Mouse (Mus musculus) hindbrain, embryonic 14.5 days (tissue): Measurements from ENCODE around the gene Slfn5. TPM values are rescaled to one million over a fixed set of nuclear protein-coding genes. Genes with fewer than 3 reads are reported as not detected.
A peak's percentile ranks its signal among the peaks of the same experiment; 100 is the strongest.
"Not testable (repeated sequence)": the region's sequence is repeated elsewhere in the genome, so short reads cannot be mapped to it uniquely, and the experiment has no call there.

Source experiments
- ATAC-seq: fragments of 200-750 bp; cut with Nextera tagmentation; 2 replicates; pipeline ENCODE4 v1.8.0; 2017; ENCODE audit warnings: moderate number of reproducible peaks, mild to moderate bottlenecking, moderate TSS enrichment, moderate library complexity; ENCODE audit not compliant: low FRiP score
- DNase-seq: peaks from one replicate; pipeline ENCODE4 v3.0.0-alpha.2; 2015; ENCODE audit warnings: low spot score
- H3K27ac ChIP-seq: fragments of 300-500 bp; sonication (generic); 2 replicates; pipeline ENCODE4 v1.5.1; 2014; ENCODE audit warnings: mild to moderate bottlenecking, moderate library complexity
- H3K27me3 ChIP-seq: fragments of 300-500 bp; sonication (generic); 2 replicates; pipeline ENCODE4 v1.6.1; 2014; ENCODE audit warnings: mild to moderate bottlenecking, low read length, mixed read lengths; ENCODE audit not compliant: control insufficient read depth, insufficient read depth
- H3K36me3 ChIP-seq: fragments of 300-500 bp; sonication (generic); replicated peaks from 2 replicates; pipeline ENCODE4 v1.6.1; 2014; ENCODE audit not compliant: control insufficient read depth, insufficient read depth
- H3K4me1 ChIP-seq: fragments of 300-500 bp; sonication (generic); replicated peaks from 2 replicates; pipeline ENCODE4 v1.6.1; 2014; ENCODE audit warnings: antibody characterized with exemption, low read length, mixed read lengths; ENCODE audit not compliant: control insufficient read depth, insufficient read depth
- H3K4me2 ChIP-seq: fragments of 300-500 bp; sonication (generic); replicated peaks from 2 replicates; pipeline ENCODE4 v1.6.1; 2014; ENCODE audit warnings: mild to moderate bottlenecking, moderate library complexity
- H3K4me3 ChIP-seq: fragments of 300-500 bp; sonication (generic); replicated peaks from 2 replicates; pipeline ENCODE4 v1.5.1; 2014; ENCODE audit warnings: mild to moderate bottlenecking, low read length
- H3K9ac ChIP-seq: fragments of 300-500 bp; sonication (generic); 2 replicates; pipeline ENCODE4 v1.6.1; 2014
- H3K9me3 ChIP-seq: fragments of 300-500 bp; sonication (generic); 2 replicates; pipeline ENCODE4 v1.6.1; 2016; ENCODE audit warnings: low read length; ENCODE audit not compliant: control insufficient read depth
- WGBS: fragments of 180-500 bp; shearing (Covaris S2); extraction: QIAGEN DNeasy Blood & Tissue Kit; methylation state at CpG from one replicate; pipeline ENCODE4 v1.1.7; 2014; 5-methylcytosine and 5-hydroxymethylcytosine counted together
- polyA plus RNA-seq: library from polyadenylated mRNA; unstranded; fragments of >200 nt; fragmentation: Nextera tagmentation; extraction: Ambion mirVana; gene quantifications from 2 replicates; pipeline ENCODE4 v1.2.1, GENCODE M21; 2014

The Slfn5 gene
- polyA plus RNA-seq, 1 experiment from 2014 or later, result 1.6 TPM

- H3K36me3 ChIP-seq, result no peaks in the 10 kb centered on the region
- ATAC-seq (no peak), DNase-seq (no peak)
- H3K9ac ChIP-seq, result no peak overlapping the region
- H3K4me1 ChIP-seq, result no peaks in the 10 kb centered on the region
- no peak overlapping the region for H3K4me3 ChIP-seq
- no peaks in the 10 kb centered on the region for H3K27me3 ChIP-seq
- 17% methylated on average over 4 of the region's 4 CpGs for WGBS
- H3K27ac ChIP-seq, result no peak overlapping the region
- no peaks in the 10 kb centered on the region for H3K9me3 ChIP-seq
- no peak overlapping the region for H3K4me2 ChIP-seq
Observed at GRCm38 (mm10) chr11:82959613-82960012, 8.5 kb downstream of the Slfn5 start.

- H3K36me3 ChIP-seq, result no peaks in the 10 kb centered on the region
- H3K27ac ChIP-seq, result no peak overlapping the region
- H3K4me3 ChIP-seq, result no peak overlapping the region
- ATAC-seq (no peak), DNase-seq (no peak)
- H3K27me3 ChIP-seq, result no peaks in the 10 kb centered on the region
- 82% methylated on average over 2 of the region's 2 CpGs for WGBS
- no peak overlapping the region for H3K9ac ChIP-seq
- H3K9me3 ChIP-seq, result no peaks in the 10 kb centered on the region
- H3K4me2 ChIP-seq, result no peak overlapping the region
- H3K4me1 ChIP-seq, result no peaks in the 10 kb centered on the region
Observed at GRCm38 (mm10) chr11:82961743-82962142, 10.6 kb downstream of the Slfn5 start.

GRCm38 (mm10) chr11:82962215-82962614, 11.1 kb downstream of the Slfn5 start:
- 89% methylated on average over 8 of the region's 8 CpGs for WGBS
- Histone ChIP-seq H3K4me1 (no peaks in the 10 kb centered on the region), H3K4me2 (no peak overlapping the region), H3K27ac (no peak overlapping the region), H3K27me3 (no peaks in the 10 kb centered on the region), H3K36me3 (no peaks in the 10 kb centered on the region), H3K9me3 (no peaks in the 10 kb centered on the region), H3K4me3 (no peak overlapping the region), H3K9ac (no peak overlapping the region)
- DNase-seq, result no peak
- no peak for ATAC-seq

DNA sequence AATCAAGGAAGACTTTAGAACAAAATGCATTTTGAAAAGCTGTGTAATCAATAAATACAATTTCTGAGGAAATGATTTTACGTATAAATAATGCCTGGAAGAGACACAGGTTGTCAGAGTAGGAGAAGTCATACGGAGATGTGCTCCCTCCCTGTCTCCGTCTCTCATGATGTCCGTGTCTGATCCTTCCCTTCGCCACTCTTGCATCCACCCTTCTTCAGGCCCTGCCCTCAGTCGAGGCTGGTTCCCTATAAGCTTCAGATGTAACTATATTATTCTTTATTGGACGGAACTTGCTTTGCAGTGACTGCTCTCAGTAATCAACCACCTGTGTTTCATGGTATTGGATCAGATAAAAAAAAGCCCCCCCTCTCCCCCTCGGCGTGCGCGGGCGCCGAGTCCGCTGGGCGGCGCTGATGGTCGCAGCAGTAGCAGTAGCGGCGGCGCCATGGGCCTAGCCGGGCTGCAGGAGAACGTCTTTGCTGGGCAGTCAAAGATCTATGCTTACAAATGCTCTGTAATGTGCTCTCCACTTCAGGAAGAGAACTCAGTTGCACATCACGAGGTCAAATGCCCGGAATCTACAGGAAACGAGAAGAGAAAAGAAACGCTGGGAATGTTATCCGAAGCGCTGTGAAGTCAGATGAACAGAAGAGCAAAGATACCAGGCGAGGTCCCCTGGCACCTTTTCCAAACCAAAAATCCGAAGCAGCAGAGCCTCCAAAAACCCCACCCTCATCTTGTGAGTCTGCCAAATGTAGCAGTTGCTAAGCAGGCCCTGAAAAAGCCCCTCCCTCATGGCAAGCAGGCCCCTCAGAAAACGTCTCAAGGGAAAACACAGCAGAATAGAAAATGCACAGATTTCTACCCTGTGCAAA, 19.8 kb downstream of the Slfn5 start:
- Histone ChIP-seq H3K9me3 (no peaks in the 10 kb centered on the region), H3K27ac (peak overlapping the region; percentile 52), H3K9ac (peak overlapping the region; percentile 17), H3K4me1 (peaks cover 9% of the 10 kb centered on the region; the same call in 1 of the 2 replicates), H3K36me3 (no peaks in the 10 kb centered on the region), H3K4me2 (peak overlapping the region; percentile 44), H3K27me3 (no peaks in the 10 kb centered on the region; the same call in 1 of the 2 replicates), H3K4me3 (peak overlapping the region; percentile 22)
- ATAC-seq, result peak; percentile 65; the same call in 1 of the 2 replicates
- WGBS, result 9% methylated on average over 31 of the region's 31 CpGs
- peak; percentile 75 for DNase-seq

- peak overlapping the region; percentile 52; the same call in 1 of the 2 replicates for H3K27ac ChIP-seq
- ATAC-seq, result no peak
- peak overlapping the region; percentile 44 for H3K4me2 ChIP-seq
- WGBS, result 61% methylated on average over 9 of the region's 11 CpGs
- peaks cover 9% of the 10 kb centered on the region; the same call in 1 of the 2 replicates for H3K4me1 ChIP-seq
- no peaks in the 10 kb centered on the region for H3K36me3 ChIP-seq
- no peak for DNase-seq
- no peaks in the 10 kb centered on the region; the same call in 1 of the 2 replicates for H3K27me3 ChIP-seq
- peak overlapping the region; percentile 22 for H3K4me3 ChIP-seq
- peak overlapping the region; percentile 17; the same call in 1 of the 2 replicates for H3K9ac ChIP-seq
- no peaks in the 10 kb centered on the region for H3K9me3 ChIP-seq
Observed at GRCm38 (mm10) chr11:82971590-82971974, 20.4 kb downstream of the Slfn5 start.

GRCm38 (mm10) chr11:82973916-82974315, 22.8 kb downstream of the Slfn5 start:
- Histone ChIP-seq H3K4me2 (no peak overlapping the region), H3K4me3 (no peak overlapping the region), H3K9ac (no peak overlapping the region), H3K27ac (no peak overlapping the region), H3K36me3 (no peaks in the 10 kb centered on the region), H3K9me3 (no peaks in the 10 kb centered on the region), H3K4me1 (peaks cover 9% of the 10 kb centered on the region; the same call in 1 of the 2 replicates), H3K27me3 (no peaks in the 10 kb centered on the region; the same call in 1 of the 2 replicates)
- no peak for ATAC-seq
- 64% methylated on average over 5 of the region's 5 CpGs for WGBS
- DNase-seq, result no peak

DNA sequence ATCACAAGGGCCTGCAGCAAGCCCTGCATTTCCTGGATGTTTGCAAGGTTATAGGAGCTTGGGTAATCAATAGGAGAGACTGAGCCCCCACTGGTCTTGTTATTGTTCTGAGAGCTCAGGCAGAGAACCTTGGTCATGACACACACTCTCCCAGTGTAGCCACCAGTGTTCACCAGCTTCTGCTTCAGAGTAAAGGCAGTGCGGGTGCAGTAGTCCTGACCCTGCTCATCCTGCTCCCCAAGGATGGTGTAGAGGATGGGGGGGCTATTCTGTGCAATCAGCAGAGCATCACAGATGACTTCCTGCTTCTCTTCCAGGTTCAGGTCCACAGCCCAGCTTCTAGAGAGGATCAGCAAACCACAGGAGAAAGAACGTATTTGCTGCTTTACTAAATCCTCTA, 31.3 kb downstream of the Slfn5 start:
- H3K27ac ChIP-seq, H3K27me3 ChIP-seq, DNase-seq, H3K9me3 ChIP-seq, H3K9ac ChIP-seq, H3K4me3 ChIP-seq, H3K4me2 ChIP-seq, ATAC-seq, H3K36me3 ChIP-seq, H3K4me1 ChIP-seq: not testable (repeated sequence)
- 96% methylated on average over 2 of the region's 2 CpGs for WGBS

- ATAC-seq, result no peak
- Histone ChIP-seq H3K4me3 (no peak overlapping the region), H3K4me2 (no peak overlapping the region), H3K9me3 (no peaks in the 10 kb centered on the region), H3K27me3 (no peaks in the 10 kb centered on the region), H3K36me3 (no peaks in the 10 kb centered on the region), H3K27ac (no peak overlapping the region), H3K4me1 (no peaks in the 10 kb centered on the region), H3K9ac (no peak overlapping the region)
- 80% methylated on average over 17 of the region's 17 CpGs for WGBS
- DNase-seq, result no peak
Observed at GRCm38 (mm10) chr11:82983193-82983592, 32.0 kb downstream of the Slfn5 start.

DNA sequence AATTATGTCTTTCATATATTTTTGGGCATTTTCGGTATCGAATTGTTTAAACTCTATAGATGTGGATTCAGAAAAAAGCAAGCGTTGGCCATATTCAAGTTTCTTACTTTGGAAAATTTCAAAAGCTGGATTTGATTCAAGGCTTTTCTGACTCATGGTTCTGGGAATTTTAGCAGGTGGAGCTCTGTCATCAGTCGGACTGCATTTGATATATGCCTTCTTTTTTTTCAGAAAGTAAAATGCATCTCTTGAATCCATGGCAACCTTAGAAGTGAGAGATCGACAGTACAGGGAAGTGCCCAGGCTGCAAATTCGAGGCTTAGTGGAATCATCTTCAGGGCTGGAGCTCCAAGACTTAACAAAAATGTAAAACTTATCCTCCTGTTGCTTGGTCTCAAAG, 36.5 kb downstream of the Slfn5 start:
- no peak overlapping the region for H3K27ac ChIP-seq
- peaks cover 4% of the 10 kb centered on the region; the same call in 1 of the 2 replicates for H3K4me1 ChIP-seq
- ATAC-seq (no peak), DNase-seq (no peak)
- 87% methylated on average over 6 of the region's 6 CpGs for WGBS
- H3K9me3 ChIP-seq, result no peaks in the 10 kb centered on the region
- no peak overlapping the region for H3K4me3 ChIP-seq
- no peak overlapping the region for H3K4me2 ChIP-seq
- H3K27me3 ChIP-seq, result peaks cover 11% of the 10 kb centered on the region; the same call in 1 of the 2 replicates
- no peak overlapping the region for H3K9ac ChIP-seq
- no peaks in the 10 kb centered on the region for H3K36me3 ChIP-seq
